Mouse (Mus musculus): ENCODE data around the gene Fgf10. TPM values are rescaled to one million over a fixed set of nuclear protein-coding genes. Genes with fewer than 3 reads are reported as not detected.

Gene Fgf10
- polyA plus RNA-seq, 1 experiment = 0.11 TPM

GRCm38 (mm10) chr13:118664901-118665300 is 4.7 kb upstream of the Fgf10 start:
- no peaks in the 10 kb centered on the region for H3K36me3 ChIP-seq (ENCODE audit: control insufficient read depth, insufficient read depth)
- TF ChIP-seq SRF (IDR thresholded peaks at IDR 0.05; ENCODE audit: control insufficient read depth, insufficient read length, low read depth) (no peak), REST (IDR thresholded peaks at IDR 0.05; ENCODE audit: insufficient read depth, insufficient read length) (no peak), TCF12 (IDR thresholded peaks at IDR 0.05; ENCODE audit: insufficient read depth, poor library complexity, severe bottlenecking) (no peak), MYOD1 (IDR thresholded peaks at IDR 0.05; ENCODE audit: control insufficient read depth in 1 of 3, insufficient read length in 2 of 3, low read depth in 2 of 3) (no peak)
- H3K79me2 ChIP-seq (ENCODE audit: control insufficient read depth, insufficient read depth) = no peaks in the 10 kb centered on the region
- H3ac ChIP-seq (ENCODE audit: control insufficient read depth, insufficient read length) = no peak overlapping the region
- H3K4me3 ChIP-seq = no peak overlapping the region
- H3K27me3 ChIP-seq (ENCODE audit: control insufficient read depth, insufficient read depth, insufficient read length) = no peaks in the 10 kb centered on the region
- no peak overlapping the region for H3K4me2 ChIP-seq (ENCODE audit: low read depth)

GRCm38 (mm10) chr13:118679228-118679627 is 9.6 kb downstream of the Fgf10 start:
- H3K79me2 ChIP-seq (ENCODE audit: control insufficient read depth, insufficient read depth) = no peaks in the 10 kb centered on the region
- H3K4me2 ChIP-seq (ENCODE audit: low read depth) = no peak overlapping the region
- no peak overlapping the region for H3ac ChIP-seq (ENCODE audit: control insufficient read depth, insufficient read length)
- TF ChIP-seq MAX (IDR thresholded peaks at IDR 0.05; ENCODE audit: low read depth) = no peak
- H3K27me3 ChIP-seq (ENCODE audit: control insufficient read depth, insufficient read depth, insufficient read length) = no peaks in the 10 kb centered on the region
- no peaks in the 10 kb centered on the region for H3K36me3 ChIP-seq (ENCODE audit: control insufficient read depth, insufficient read depth)
- H3K4me3 ChIP-seq = no peak overlapping the region

- no peak overlapping the region for H3K4me2 ChIP-seq (ENCODE audit: low read depth)
- H3ac ChIP-seq (ENCODE audit: control insufficient read depth, insufficient read length) = no peak overlapping the region
- TF ChIP-seq TCF3 (IDR thresholded peaks at IDR 0.05; ENCODE audit: insufficient read length, low read depth) = no peak
- no peak for TF ChIP-seq TCF12 (IDR thresholded peaks at IDR 0.05; ENCODE audit: insufficient read depth, poor library complexity, severe bottlenecking)
- no peaks in the 10 kb centered on the region for H3K36me3 ChIP-seq (ENCODE audit: control insufficient read depth, insufficient read depth)
- no peaks in the 10 kb centered on the region for H3K27me3 ChIP-seq (ENCODE audit: control insufficient read depth, insufficient read depth, insufficient read length)
- no peak overlapping the region for H3K4me3 ChIP-seq
- no peaks in the 10 kb centered on the region for H3K79me2 ChIP-seq (ENCODE audit: control insufficient read depth, insufficient read depth)
Observed at GRCm38 (mm10) chr13:118693049-118693448, 23.5 kb downstream of the Fgf10 start.

- TF ChIP-seq MYOD1 (IDR thresholded peaks at IDR 0.05; ENCODE audit: control insufficient read depth in 1 of 3, insufficient read length in 2 of 3, low read depth in 2 of 3) (no peak), MAX (IDR thresholded peaks at IDR 0.05; ENCODE audit: low read depth) (no peak), SRF (IDR thresholded peaks at IDR 0.05; ENCODE audit: control insufficient read depth, insufficient read length, low read depth) (no peak), POLR2A (IDR thresholded peaks at IDR 0.05; ENCODE audit: insufficient read length, low read depth) (no peak), TCF3 (IDR thresholded peaks at IDR 0.05; ENCODE audit: insufficient read length, low read depth) (no peak), USF1 (IDR thresholded peaks at IDR 0.05; ENCODE audit: low read depth) (no peak), MYOG (IDR thresholded peaks at IDR 0.05; ENCODE audit: control insufficient read depth in 1 of 3, insufficient read depth in 1 of 3, insufficient read length in 2 of 3, low read depth in 2 of 3) (no peak), POLR2AphosphoS2 (IDR thresholded peaks at IDR 0.05; ENCODE audit: insufficient read length, low read depth) (no peak), E2F4 (IDR thresholded peaks at IDR 0.05; ENCODE audit: insufficient read depth) (no peak), CEBPB (IDR thresholded peaks at IDR 0.05; ENCODE audit: insufficient read depth, poor library complexity, severe bottlenecking) (no peak), TCF12 (IDR thresholded peaks at IDR 0.05; ENCODE audit: insufficient read depth, poor library complexity, severe bottlenecking) (no peak), REST (IDR thresholded peaks at IDR 0.05; ENCODE audit: insufficient read depth, insufficient read length) (no peak)
- no peaks in the 10 kb centered on the region for H3K79me2 ChIP-seq (ENCODE audit: control insufficient read depth, insufficient read depth)
- H3K36me3 ChIP-seq (ENCODE audit: control insufficient read depth, insufficient read depth) = no peaks in the 10 kb centered on the region
- no peak overlapping the region for H3K4me2 ChIP-seq (ENCODE audit: low read depth)
- no peak overlapping the region for H3ac ChIP-seq (ENCODE audit: control insufficient read depth, insufficient read length)
- no peaks in the 10 kb centered on the region for H3K27me3 ChIP-seq (ENCODE audit: control insufficient read depth, insufficient read depth, insufficient read length)
- no peak overlapping the region for H3K4me3 ChIP-seq
Observed at GRCm38 (mm10) chr13:118695103-118695502, 25.5 kb downstream of the Fgf10 start.

- H3K27me3 ChIP-seq (ENCODE audit: control insufficient read depth, insufficient read depth, insufficient read length) = no peaks in the 10 kb centered on the region
- no peak for TF ChIP-seq SRF (IDR thresholded peaks at IDR 0.05; ENCODE audit: control insufficient read depth, insufficient read length, low read depth)
- no peak for TF ChIP-seq POLR2A (IDR thresholded peaks at IDR 0.05; ENCODE audit: insufficient read length, low read depth)
- no peak for TF ChIP-seq TCF3 (IDR thresholded peaks at IDR 0.05; ENCODE audit: insufficient read length, low read depth)
- TF ChIP-seq POLR2AphosphoS2 (IDR thresholded peaks at IDR 0.05; ENCODE audit: insufficient read length, low read depth) = no peak
- TF ChIP-seq CEBPB (IDR thresholded peaks at IDR 0.05; ENCODE audit: insufficient read depth, poor library complexity, severe bottlenecking) = no peak
- no peak for TF ChIP-seq MAX (IDR thresholded peaks at IDR 0.05; ENCODE audit: low read depth)
- no peak for TF ChIP-seq USF1 (IDR thresholded peaks at IDR 0.05; ENCODE audit: low read depth)
- TF ChIP-seq MYOG (IDR thresholded peaks at IDR 0.05; ENCODE audit: control insufficient read depth in 1 of 3, insufficient read depth in 1 of 3, insufficient read length in 2 of 3, low read depth in 2 of 3) = no peak
- no peak for TF ChIP-seq TCF12 (IDR thresholded peaks at IDR 0.05; ENCODE audit: insufficient read depth, poor library complexity, severe bottlenecking)
- TF ChIP-seq E2F4 (IDR thresholded peaks at IDR 0.05; ENCODE audit: insufficient read depth) = no peak
- no peak for TF ChIP-seq REST (IDR thresholded peaks at IDR 0.05; ENCODE audit: insufficient read depth, insufficient read length)
- TF ChIP-seq MYOD1 (IDR thresholded peaks at IDR 0.05; ENCODE audit: control insufficient read depth in 1 of 3, insufficient read length in 2 of 3, low read depth in 2 of 3) = no peak
- H3K4me2 ChIP-seq (ENCODE audit: low read depth) = no peak overlapping the region
- H3ac ChIP-seq (ENCODE audit: control insufficient read depth, insufficient read length) = no peak overlapping the region
- H3K36me3 ChIP-seq (ENCODE audit: control insufficient read depth, insufficient read depth) = no peaks in the 10 kb centered on the region
- H3K4me3 ChIP-seq = no peak overlapping the region
- H3K79me2 ChIP-seq (ENCODE audit: control insufficient read depth, insufficient read depth) = no peaks in the 10 kb centered on the region
Observed at GRCm38 (mm10) chr13:118703727-118704126, 34.1 kb downstream of the Fgf10 start.
